Mouse (Mus musculus) cerebellum, adult 9-10 months (tissue): ENCODE results near the gene Mrrf.
A peak's percentile ranks its signal among the peaks of the same experiment; 100 is the strongest.

Experiments
- DNase-seq: peaks from one replicate; pipeline ENCODE4 v3.0.0; 2022

Mrrf gene

GRCm38 (mm10) chr2:36234526-36235368, 98.6 kb downstream of the Mrrf start:
- no peak for DNase-seq

GRCm38 (mm10) chr2:36235917-36236316, 99.7 kb downstream of the Mrrf start:
- DNase-seq, result peak; percentile 93

GRCm38 (mm10) chr2:36236889-36237288, 100.7 kb downstream of the Mrrf start:
- no peak for DNase-seq

GRCm38 (mm10) chr2:36237557-36237956, 101.4 kb downstream of the Mrrf start:
- DNase-seq, result no peak

- no peak for DNase-seq
These were observed 102.3 kb downstream of the Mrrf start for GRCm38 (mm10) chr2:36238467-36238866.

GRCm38 (mm10) chr2:36238951-36239350, 102.8 kb downstream of the Mrrf start:
- DNase-seq, result no peak
